Mouse (Mus musculus) midbrain, embryonic 12.5 days (tissue): Measurements from ENCODE around the gene Ccnd3. TPM values are rescaled to one million over a fixed set of nuclear protein-coding genes. Genes with fewer than 3 reads are reported as not detected.

Experiments
- ATAC-seq: fragments of 200-750 bp; cut with Nextera tagmentation; 2 replicates; pipeline ENCODE4 v1.8.0; 2017; ENCODE audit warnings: low read depth, moderate TSS enrichment, moderate library complexity; ENCODE audit not compliant: low FRiP score
- H3K27ac ChIP-seq: fragments of 300-500 bp; sonication (generic); replicated peaks from 2 replicates; pipeline ENCODE4 v1.5.1; 2016; ENCODE audit warnings: mild to moderate bottlenecking
- H3K27me3 ChIP-seq: fragments of 300-500 bp; sonication (generic); 2 replicates; pipeline ENCODE4 v1.6.1; 2016; ENCODE audit warnings: mild to moderate bottlenecking
- H3K36me3 ChIP-seq: fragments of 300-500 bp; sonication (generic); 2 replicates; pipeline ENCODE4 v1.6.1; 2016
- H3K4me1 ChIP-seq: fragments of 300-500 bp; sonication (generic); 2 replicates; pipeline ENCODE4 v1.6.1; 2016
- H3K4me2 ChIP-seq: fragments of 300-500 bp; sonication (generic); replicated peaks from 2 replicates; pipeline ENCODE4 v1.6.1; 2016; ENCODE audit warnings: mild to moderate bottlenecking, moderate library complexity
- H3K4me3 ChIP-seq: fragments of 300-500 bp; sonication (generic); 2 replicates; pipeline ENCODE4 v1.5.1; 2016; ENCODE audit warnings: mild to moderate bottlenecking
- H3K9ac ChIP-seq: fragments of 300-500 bp; sonication (generic); replicated peaks from 2 replicates; pipeline ENCODE4 v1.6.1; 2016; ENCODE audit warnings: mild to moderate bottlenecking, moderate library complexity
- H3K9me3 ChIP-seq: fragments of 300-500 bp; sonication (generic); 2 replicates; pipeline ENCODE4 v1.6.1; 2016; ENCODE audit warnings: mild to moderate bottlenecking
- WGBS: fragments of 180-500 bp; shearing (Covaris S2); methylation state at CpG from one replicate; pipeline ENCODE4 v1.1.7; 2016; 5-methylcytosine and 5-hydroxymethylcytosine counted together
- polyA plus RNA-seq: library from polyadenylated mRNA; unstranded; fragments of >200 nt; fragmentation: Nextera tagmentation; extraction: Ambion mirVana; gene quantifications from 2 replicates; pipeline ENCODE4 v1.2.1, GENCODE M21; 2016

The Ccnd3 gene
- polyA plus RNA-seq, 1 experiment from 2014 or later = 145 TPM

DNA sequence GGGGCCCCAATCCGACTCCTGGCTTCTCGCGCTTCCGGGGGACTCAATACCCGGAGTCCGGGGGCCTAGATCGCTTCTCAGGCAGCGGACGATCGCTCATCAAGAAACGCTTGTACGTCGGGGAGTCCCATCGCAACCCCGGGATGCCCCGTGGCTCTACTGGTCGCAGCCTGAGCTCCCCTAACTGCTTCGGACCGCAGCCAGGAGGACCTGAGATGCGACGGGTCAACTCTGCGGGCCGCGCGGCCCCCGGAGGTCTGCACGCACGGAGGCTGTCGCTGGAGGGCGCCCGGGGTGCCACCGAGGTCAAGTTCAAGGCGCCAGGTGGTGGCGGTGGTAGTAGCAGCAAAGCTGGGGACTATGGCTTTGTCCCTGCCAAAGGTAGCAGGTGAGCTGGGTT, 36.4 kb upstream of the Ccnd3 start:
- H3K4me2 ChIP-seq = peak overlapping the region; percentile 40
- 6% methylated on average over 34 of the region's 34 CpGs for WGBS
- no peak for ATAC-seq
- peaks cover 77% of the 10 kb centered on the region for H3K27me3 ChIP-seq
- H3K9me3 ChIP-seq = no peaks in the 10 kb centered on the region
- no peak overlapping the region for H3K27ac ChIP-seq
- H3K4me1 ChIP-seq = peaks cover 12% of the 10 kb centered on the region; the same call in 1 of the 2 replicates
- H3K4me3 ChIP-seq = peak overlapping the region; percentile 10; the same call in 1 of the 2 replicates
- H3K9ac ChIP-seq = no peak overlapping the region
- H3K36me3 ChIP-seq = no peaks in the 10 kb centered on the region

DNA sequence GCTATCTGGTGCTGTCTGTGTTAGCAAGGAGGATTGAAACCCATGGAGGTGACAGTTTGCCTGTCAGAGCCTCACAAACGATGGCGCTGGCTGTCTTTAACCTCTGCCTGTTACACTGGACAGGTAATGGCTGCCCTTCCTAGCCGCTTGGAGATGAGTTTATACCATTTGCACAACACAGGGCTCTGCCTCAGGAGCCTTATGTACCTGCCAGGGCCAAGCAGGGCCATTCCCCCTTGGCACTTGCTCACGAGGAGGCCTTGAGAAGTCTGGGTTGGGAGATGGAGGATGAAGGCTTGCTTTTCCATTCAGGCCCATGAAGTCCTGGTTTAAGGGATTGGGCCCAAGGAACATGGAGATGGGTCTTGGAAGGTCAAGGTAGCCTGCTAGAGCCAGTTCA, 35.2 kb upstream of the Ccnd3 start:
- peaks cover 66% of the 10 kb centered on the region for H3K27me3 ChIP-seq

DNA sequence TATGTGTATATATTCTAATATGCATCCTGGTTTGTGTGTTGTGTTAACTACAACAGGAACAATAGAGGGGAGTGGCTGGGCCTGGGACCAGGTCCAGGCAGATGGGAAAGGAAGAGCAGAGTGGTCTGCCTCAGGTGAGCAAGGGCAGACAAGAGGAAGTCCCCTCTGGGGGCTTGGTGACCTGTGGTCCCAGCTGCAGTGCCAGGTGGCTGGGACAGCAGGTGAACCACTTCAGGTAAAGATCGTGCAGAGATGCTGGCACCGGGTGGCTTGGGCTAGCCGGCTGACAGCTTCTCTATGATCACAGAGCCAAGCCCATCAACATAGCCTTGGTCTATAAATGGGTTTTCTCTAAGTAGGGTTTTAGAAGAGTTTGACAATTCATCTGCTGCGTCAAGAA, 34.7 kb upstream of the Ccnd3 start:
- H3K4me2 ChIP-seq = no peak overlapping the region
- H3K4me3 ChIP-seq = no peak overlapping the region
- H3K9ac ChIP-seq = no peak overlapping the region
- 88% methylated on average over 4 of the region's 4 CpGs for WGBS
- no peaks in the 10 kb centered on the region for H3K36me3 ChIP-seq
- no peak for ATAC-seq
- no peaks in the 10 kb centered on the region for H3K9me3 ChIP-seq
- no peak overlapping the region for H3K27ac ChIP-seq
- H3K4me1 ChIP-seq = peaks cover 12% of the 10 kb centered on the region; the same call in 1 of the 2 replicates
- peaks cover 61% of the 10 kb centered on the region for H3K27me3 ChIP-seq

More for the DNA sequence above, 35.2 kb upstream of the Ccnd3 start:
- Histone ChIP-seq H3K9ac (no peak overlapping the region), H3K4me2 (no peak overlapping the region), H3K4me3 (no peak overlapping the region), H3K9me3 (no peaks in the 10 kb centered on the region), H3K4me1 (peaks cover 12% of the 10 kb centered on the region; the same call in 1 of the 2 replicates), H3K36me3 (no peaks in the 10 kb centered on the region), H3K27ac (no peak overlapping the region)
- 92% methylated on average over 4 of the region's 4 CpGs for WGBS
- no peak for ATAC-seq

DNA sequence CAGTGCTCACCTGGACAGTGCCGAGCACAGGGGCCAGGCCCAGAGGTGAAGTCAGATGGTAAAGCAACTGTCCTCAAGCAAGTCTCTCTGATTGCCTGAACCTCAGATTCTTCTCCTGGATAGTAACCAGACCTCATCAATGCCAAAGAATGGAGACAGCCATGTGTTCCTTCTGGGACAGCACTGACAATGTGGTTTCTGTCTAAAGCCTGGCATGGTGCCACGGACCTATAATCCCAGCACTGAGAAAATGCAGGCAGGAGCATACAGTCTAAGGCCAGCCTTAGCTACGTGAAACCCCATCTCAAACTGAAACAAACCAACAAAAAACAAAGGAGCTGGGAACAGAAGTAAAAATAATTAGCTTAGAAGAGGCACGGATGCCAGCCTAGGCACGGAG, 34.2 kb upstream of the Ccnd3 start:
- Histone ChIP-seq H3K9me3 (no peaks in the 10 kb centered on the region), H3K27me3 (peaks cover 55% of the 10 kb centered on the region), H3K27ac (no peak overlapping the region), H3K4me1 (peaks cover 12% of the 10 kb centered on the region; the same call in 1 of the 2 replicates), H3K9ac (no peak overlapping the region), H3K36me3 (no peaks in the 10 kb centered on the region), H3K4me3 (no peak overlapping the region), H3K4me2 (no peak overlapping the region)
- no peak for ATAC-seq
- WGBS = 80% methylated on average over 5 of the region's 5 CpGs

DNA sequence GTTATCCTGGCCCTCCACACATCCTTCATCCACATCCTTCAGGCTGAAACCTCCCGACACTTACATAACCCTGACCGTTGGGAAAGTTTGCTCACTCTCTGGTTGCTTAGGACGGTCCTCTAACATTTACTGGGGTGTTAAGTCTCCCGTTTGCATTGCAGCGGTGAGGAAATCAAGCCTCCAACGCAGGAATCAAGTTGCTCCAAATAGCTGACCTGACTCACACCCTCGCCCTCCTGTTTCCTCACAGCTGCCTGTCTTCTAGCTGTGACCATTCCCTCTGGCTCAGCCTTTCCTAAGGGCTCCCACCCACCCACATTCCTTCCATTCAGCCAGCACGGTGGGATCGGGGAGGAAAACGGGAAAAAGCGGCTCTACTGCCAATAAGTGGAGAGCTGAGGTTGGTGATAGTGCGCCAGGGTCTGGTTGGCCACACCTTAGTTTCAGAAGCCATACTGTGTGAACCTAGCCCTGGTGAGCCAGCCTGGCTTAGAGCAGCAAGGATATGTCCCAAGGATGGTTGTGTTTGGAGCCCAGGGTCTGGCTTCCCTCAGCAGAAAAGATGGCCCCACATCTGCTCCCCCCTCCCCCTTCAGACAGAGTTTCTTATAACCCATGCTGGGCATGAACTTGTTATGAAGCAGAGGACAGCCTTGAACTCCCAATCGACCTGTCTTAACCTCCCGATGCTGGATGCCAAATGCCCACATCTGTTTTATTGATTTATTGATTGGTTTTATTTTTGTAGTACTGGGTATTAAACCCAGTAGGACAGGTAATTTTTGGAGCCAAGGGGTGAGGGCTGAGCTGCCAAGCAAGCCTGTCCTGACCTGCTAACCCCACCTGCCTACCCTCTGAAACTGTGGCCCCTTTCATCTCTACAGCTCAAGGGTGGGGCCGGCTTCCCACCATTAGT, 32.2 kb upstream of the Ccnd3 start:
- no peak overlapping the region for H3K27ac ChIP-seq
- no peak overlapping the region for H3K4me3 ChIP-seq
- H3K27me3 ChIP-seq = peaks cover 35% of the 10 kb centered on the region
- ATAC-seq = no peak
- no peaks in the 10 kb centered on the region for H3K9me3 ChIP-seq
- H3K9ac ChIP-seq = no peak overlapping the region
- H3K36me3 ChIP-seq = no peaks in the 10 kb centered on the region
- no peak overlapping the region for H3K4me2 ChIP-seq
- 63% methylated on average over 15 of the region's 15 CpGs for WGBS
- peaks cover 6% of the 10 kb centered on the region; the same call in 1 of the 2 replicates for H3K4me1 ChIP-seq

DNA sequence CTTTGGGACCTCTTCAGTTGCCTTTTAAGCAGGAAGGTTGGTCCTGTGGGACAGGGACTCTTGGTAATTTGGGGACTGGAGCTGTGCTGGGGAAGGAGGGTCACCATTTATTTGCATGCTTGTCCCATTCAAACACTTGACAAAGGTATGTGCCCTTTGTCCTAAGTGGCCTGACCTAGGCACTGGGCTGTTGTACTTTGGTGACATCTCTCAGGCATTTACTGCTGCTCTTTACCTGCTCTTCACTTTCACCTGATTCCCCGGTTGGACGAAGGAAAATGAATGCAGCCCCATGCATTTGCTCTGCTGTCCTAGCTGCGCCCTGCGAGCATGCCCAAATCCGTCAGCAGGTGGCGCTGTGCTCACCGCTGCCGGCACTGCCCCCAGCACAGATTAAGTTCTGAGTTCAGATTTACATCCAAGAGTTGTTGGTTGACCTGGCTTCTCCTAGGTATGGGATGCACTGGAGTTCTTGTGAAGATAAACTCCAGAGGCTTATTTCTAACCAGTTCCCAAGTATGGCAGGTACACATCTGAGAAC, 31.3 kb upstream of the Ccnd3 start:
- Histone ChIP-seq H3K27ac (no peak overlapping the region), H3K4me1 (peaks cover 3% of the 10 kb centered on the region; the same call in 1 of the 2 replicates), H3K9me3 (no peaks in the 10 kb centered on the region), H3K4me3 (no peak overlapping the region), H3K27me3 (peaks cover 27% of the 10 kb centered on the region), H3K4me2 (no peak overlapping the region), H3K9ac (no peak overlapping the region), H3K36me3 (no peaks in the 10 kb centered on the region)
- ATAC-seq = no peak
- 18% methylated on average over 8 of the region's 8 CpGs for WGBS

DNA sequence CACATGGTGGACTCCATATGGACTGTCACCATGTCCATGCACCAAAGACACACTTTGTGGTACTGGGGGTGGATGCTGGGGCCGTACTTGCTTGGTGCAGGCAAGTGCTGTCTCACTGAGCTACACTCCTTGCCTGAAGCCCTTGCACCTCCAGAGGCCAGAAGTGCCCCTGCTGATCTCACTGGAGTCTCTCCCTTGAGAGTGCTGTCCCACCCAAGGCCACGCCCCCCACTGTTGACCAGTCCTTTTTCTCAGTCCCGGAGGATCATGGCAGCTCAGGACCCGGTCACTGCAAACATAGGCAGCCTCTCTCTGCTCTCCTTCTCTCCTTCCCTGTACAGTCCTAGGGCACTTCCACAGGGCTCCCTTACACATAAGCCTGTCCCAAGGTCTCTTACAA, 30.6 kb upstream of the Ccnd3 start:
- no peaks in the 10 kb centered on the region for H3K4me1 ChIP-seq
- 88% methylated on average over 4 of the region's 4 CpGs for WGBS
- no peak overlapping the region for H3K4me2 ChIP-seq
- H3K9ac ChIP-seq = no peak overlapping the region
- no peak overlapping the region for H3K27ac ChIP-seq
- H3K36me3 ChIP-seq = no peaks in the 10 kb centered on the region
- no peak for ATAC-seq
- no peaks in the 10 kb centered on the region for H3K9me3 ChIP-seq
- no peak overlapping the region for H3K4me3 ChIP-seq
- H3K27me3 ChIP-seq = peaks cover 20% of the 10 kb centered on the region

DNA sequence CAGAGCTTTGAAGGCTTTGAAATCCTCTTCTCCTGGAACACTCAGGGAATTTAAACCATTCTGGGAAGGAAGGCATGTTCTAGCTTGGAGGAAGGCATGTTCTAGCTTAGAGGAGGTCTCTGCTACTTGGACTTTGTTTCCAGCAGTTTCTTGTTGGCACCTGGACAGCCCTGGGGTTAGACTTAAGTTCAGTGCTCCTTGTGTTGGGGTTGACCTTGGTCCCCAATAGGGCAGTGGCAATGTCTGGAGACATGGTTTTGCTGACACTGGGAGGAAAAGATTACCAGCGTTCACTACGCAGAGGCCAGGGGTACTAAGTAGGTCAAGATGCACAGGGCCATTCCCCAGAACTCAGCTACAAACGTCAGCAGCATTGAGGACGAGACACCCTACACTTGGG, 29.7 kb upstream of the Ccnd3 start:
- Histone ChIP-seq H3K27ac (no peak overlapping the region), H3K27me3 (peaks cover 10% of the 10 kb centered on the region), H3K4me3 (no peak overlapping the region), H3K9ac (no peak overlapping the region), H3K36me3 (no peaks in the 10 kb centered on the region), H3K4me2 (no peak overlapping the region), H3K9me3 (no peaks in the 10 kb centered on the region), H3K4me1 (no peaks in the 10 kb centered on the region)
- WGBS = 81% methylated on average over 4 of the region's 4 CpGs
- no peak for ATAC-seq

DNA sequence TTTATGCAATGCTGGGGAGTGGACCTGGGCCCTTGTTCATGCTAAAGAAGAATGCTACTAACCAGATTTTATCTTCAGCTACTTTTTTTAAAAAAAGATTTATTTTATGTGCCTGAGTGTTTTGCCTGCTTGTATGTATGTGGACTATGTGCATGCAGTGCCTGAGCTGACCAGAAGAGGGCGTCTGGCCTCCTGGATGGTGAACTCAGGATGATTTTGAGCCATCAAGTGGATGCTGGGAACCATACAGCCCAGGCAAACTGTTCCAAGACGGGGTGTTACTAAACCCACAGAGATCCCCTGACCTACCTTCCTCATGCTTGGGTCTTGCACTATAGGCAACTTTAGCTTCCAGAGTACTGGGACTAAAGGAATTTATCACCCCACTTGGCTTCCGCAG, 29.1 kb upstream of the Ccnd3 start:
- H3K9ac ChIP-seq = no peak overlapping the region
- no peak overlapping the region for H3K27ac ChIP-seq
- 55% methylated on average over 3 of the region's 3 CpGs for WGBS

DNA sequence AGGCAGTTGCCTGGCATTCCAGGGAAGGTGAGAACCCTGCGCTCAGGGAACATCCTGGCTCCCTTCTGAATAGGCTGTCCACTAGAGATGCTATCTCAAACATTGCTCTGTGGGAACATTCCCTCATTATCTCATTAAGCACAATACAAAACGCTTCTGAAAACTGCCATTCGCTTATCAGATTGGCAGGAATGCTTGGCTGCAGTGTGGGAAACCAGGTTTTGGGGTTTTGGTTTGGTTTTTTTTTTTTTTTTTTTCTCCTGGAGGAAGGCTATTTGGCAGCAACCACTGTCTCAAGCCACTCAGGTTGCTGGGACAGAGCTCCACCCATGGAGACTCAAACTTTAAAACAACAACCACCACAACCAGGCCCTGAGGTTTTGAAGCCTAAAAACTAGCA, 25.0 kb upstream of the Ccnd3 start:
- Histone ChIP-seq H3K36me3 (no peaks in the 10 kb centered on the region), H3K27ac (no peak overlapping the region), H3K4me1 (peaks cover 5% of the 10 kb centered on the region), H3K9ac (no peak overlapping the region), H3K4me3 (no peak overlapping the region), H3K27me3 (no peaks in the 10 kb centered on the region), H3K4me2 (no peak overlapping the region), H3K9me3 (no peaks in the 10 kb centered on the region)
- ATAC-seq = no peak
- 85% methylated on average over 3 of the region's 3 CpGs for WGBS

More for the DNA sequence above, 29.1 kb upstream of the Ccnd3 start:
- H3K27me3 ChIP-seq = peaks cover 5% of the 10 kb centered on the region
- no peak overlapping the region for H3K4me2 ChIP-seq
- H3K36me3 ChIP-seq = no peaks in the 10 kb centered on the region
- no peak for ATAC-seq
- no peaks in the 10 kb centered on the region for H3K4me1 ChIP-seq
- no peak overlapping the region for H3K4me3 ChIP-seq
- H3K9me3 ChIP-seq = no peaks in the 10 kb centered on the region

DNA sequence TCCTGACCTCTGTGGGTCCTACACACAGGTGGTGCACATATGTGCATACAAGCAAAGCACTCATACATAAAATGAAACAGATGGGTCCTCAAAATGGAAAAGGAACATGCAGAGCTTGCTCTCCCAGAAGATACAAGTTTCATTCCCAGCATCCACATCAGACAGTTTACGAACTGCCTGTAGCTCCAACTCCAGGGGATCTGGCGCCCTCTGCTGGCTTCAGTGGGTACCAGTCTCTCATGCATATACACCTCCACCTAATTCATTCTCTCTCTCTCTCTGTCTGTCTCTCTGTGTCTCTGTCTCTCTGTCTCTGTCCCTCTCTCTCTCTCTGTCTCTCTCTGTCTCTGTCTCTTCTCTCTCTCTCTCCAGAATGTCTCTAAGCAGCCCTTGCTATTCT, 22.4 kb upstream of the Ccnd3 start:
- H3K9me3 ChIP-seq = no peaks in the 10 kb centered on the region
- no peaks in the 10 kb centered on the region for H3K27me3 ChIP-seq
- H3K4me3 ChIP-seq = no peak overlapping the region
- peaks cover 13% of the 10 kb centered on the region for H3K4me1 ChIP-seq
- H3K4me2 ChIP-seq = no peak overlapping the region
- no peak for ATAC-seq
- H3K36me3 ChIP-seq = no peaks in the 10 kb centered on the region
- no peak overlapping the region for H3K27ac ChIP-seq
- no peak overlapping the region for H3K9ac ChIP-seq
- WGBS = 27% methylated on average over 2 of the region's 2 CpGs

DNA sequence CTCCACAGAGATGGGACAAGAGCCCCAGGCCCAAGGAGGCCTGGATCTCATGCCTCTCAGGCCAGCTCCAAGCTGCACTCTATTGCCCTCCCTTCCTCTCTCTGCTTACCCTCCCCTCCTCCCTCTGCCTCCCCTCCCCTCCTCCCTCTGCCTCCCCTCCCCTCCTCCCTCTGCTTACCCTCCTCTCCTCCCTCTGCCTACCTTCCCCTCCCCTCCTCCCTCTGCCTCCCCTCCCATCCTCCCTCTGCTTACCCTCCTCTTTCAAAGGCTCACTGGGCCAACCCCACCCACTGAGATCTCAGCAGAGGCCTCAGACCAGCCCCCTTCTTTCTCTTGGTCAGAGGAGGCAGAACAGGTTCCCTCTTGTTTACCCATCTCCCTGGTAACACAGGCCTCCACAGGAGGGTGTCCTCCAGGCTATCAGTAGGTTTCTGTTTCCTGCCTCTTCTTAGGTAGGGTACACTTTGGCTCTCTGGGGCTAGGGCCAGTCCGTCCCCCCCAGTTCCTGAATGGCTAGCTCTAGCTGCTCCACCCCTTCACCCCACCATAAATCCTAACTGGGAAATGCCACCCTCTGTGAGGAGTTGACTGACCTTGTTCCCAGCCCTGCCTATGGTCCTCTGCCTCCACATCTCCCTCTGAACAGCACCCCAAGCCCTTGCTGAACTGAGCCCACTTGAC, 20.5 kb upstream of the Ccnd3 start:
- H3K4me3 ChIP-seq = no peak overlapping the region

More for the DNA sequence above, 20.5 kb upstream of the Ccnd3 start:
- H3K9ac ChIP-seq = no peak overlapping the region
- 8% methylated on average over 1 of the region's 1 CpGs for WGBS
- peaks cover 13% of the 10 kb centered on the region for H3K4me1 ChIP-seq
- peaks cover 10% of the 10 kb centered on the region for H3K36me3 ChIP-seq
- H3K4me2 ChIP-seq = no peak overlapping the region
- H3K27ac ChIP-seq = no peak overlapping the region
- no peaks in the 10 kb centered on the region for H3K27me3 ChIP-seq
- ATAC-seq = no peak
- H3K9me3 ChIP-seq = no peaks in the 10 kb centered on the region
